Mouse (Mus musculus): ENCODE data around the gene Inafm1. TPM values are rescaled to one million over a fixed set of nuclear protein-coding genes. Genes with fewer than 3 reads are reported as not detected.
A peak's percentile ranks its signal among the peaks of the same experiment; 100 is the strongest.

Inafm1 gene
- polyA plus RNA-seq, 1 experiment: 33.7 TPM

- Histone ChIP-seq H3K4me3 (ENCODE audit: extremely low read depth, insufficient read depth, insufficient read length) (no peak overlapping the region), H3K27me3 (ENCODE audit: control insufficient read depth, insufficient read depth, low read length) (no peaks in the 10 kb centered on the region), H3K4me1 (ENCODE audit: control insufficient read depth, insufficient read depth, insufficient read length) (peaks cover 14% of the 10 kb centered on the region), H3K27ac (ENCODE audit: insufficient read depth, low read length) (no peak overlapping the region), H3K36me3 (ENCODE audit: control insufficient read depth, insufficient read depth, low read length) (no peaks in the 10 kb centered on the region)
- 85% methylated on average over 5 of the region's 5 CpGs for WGBS
- TF ChIP-seq POLR2A (IDR thresholded peaks at IDR 0.05; ENCODE audit: low read depth, low read length) (no peak), CTCF (IDR thresholded peaks at IDR 0.05; ENCODE audit: extremely low read depth, insufficient read depth, insufficient read length, insufficient replicate concordance) (no peak)
- no peak for DNase-seq (ENCODE audit: low read depth in 1 of 2, low spot score in 2 of 2)
These were observed 25.5 kb upstream of the Inafm1 start for GRCm38 (mm10) chr7:16298927-16299326.

DNA sequence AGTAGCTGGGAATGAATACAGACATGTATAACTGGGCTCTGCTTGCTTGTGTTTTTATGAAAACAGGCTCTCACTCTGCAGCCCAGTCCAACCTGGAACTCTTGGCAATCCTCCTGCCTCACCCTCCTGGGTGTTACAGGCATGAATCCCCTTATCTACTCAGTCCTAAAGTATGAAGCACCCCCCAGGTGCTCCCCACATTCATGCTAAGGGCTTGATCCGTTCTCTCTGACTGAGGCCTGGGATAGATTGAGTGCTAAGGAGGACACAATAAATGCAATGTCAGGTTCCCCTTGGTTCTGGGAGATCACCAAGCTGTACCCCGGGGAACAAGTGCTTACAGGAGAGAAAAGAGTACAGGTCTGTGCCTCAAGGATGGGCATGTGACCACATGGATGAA lies 24.2 kb upstream of the Inafm1 start:
- H3K27ac ChIP-seq (ENCODE audit: insufficient read depth, low read length): no peak overlapping the region
- H3K36me3 ChIP-seq (ENCODE audit: control insufficient read depth, insufficient read depth, low read length): no peaks in the 10 kb centered on the region
- no peak overlapping the region for H3K4me3 ChIP-seq (ENCODE audit: extremely low read depth, insufficient read depth, insufficient read length)
- DNase-seq (ENCODE audit: low read depth in 1 of 2, low spot score in 2 of 2): no peak
- 79% methylated on average over 2 of the region's 2 CpGs for WGBS
- H3K4me1 ChIP-seq (ENCODE audit: control insufficient read depth, insufficient read depth, insufficient read length): peaks cover 14% of the 10 kb centered on the region
- no peak for TF ChIP-seq POLR2A (IDR thresholded peaks at IDR 0.05; ENCODE audit: low read depth, low read length)
- no peak for TF ChIP-seq CTCF (IDR thresholded peaks at IDR 0.05; ENCODE audit: extremely low read depth, insufficient read depth, insufficient read length, insufficient replicate concordance)
- H3K27me3 ChIP-seq (ENCODE audit: control insufficient read depth, insufficient read depth, low read length): no peaks in the 10 kb centered on the region

- peak; percentile 87 to 88 for DNase-seq (ENCODE audit: low read depth in 1 of 2, low spot score in 2 of 2)
- no peak for TF ChIP-seq POLR2A (IDR thresholded peaks at IDR 0.05; ENCODE audit: low read depth, low read length)
- TF ChIP-seq CTCF (IDR thresholded peaks at IDR 0.05; ENCODE audit: extremely low read depth, insufficient read depth, insufficient read length, insufficient replicate concordance): peak; percentile 33; the same call in 1 of the 2 replicates
- Histone ChIP-seq H3K27ac (ENCODE audit: insufficient read depth, low read length) (peak overlapping the region; percentile 56), H3K4me3 (ENCODE audit: extremely low read depth, insufficient read depth, insufficient read length) (peak overlapping the region; percentile 54; the same call in 1 of the 2 replicates), H3K4me1 (ENCODE audit: control insufficient read depth, insufficient read depth, insufficient read length) (peaks cover 14% of the 10 kb centered on the region), H3K27me3 (ENCODE audit: control insufficient read depth, insufficient read depth, low read length) (no peaks in the 10 kb centered on the region), H3K36me3 (ENCODE audit: control insufficient read depth, insufficient read depth, low read length) (no peaks in the 10 kb centered on the region)
- 4% methylated on average over 22 of the region's 22 CpGs for WGBS
These were observed 23.5 kb upstream of the Inafm1 start for GRCm38 (mm10) chr7:16296766-16297390.

DNA sequence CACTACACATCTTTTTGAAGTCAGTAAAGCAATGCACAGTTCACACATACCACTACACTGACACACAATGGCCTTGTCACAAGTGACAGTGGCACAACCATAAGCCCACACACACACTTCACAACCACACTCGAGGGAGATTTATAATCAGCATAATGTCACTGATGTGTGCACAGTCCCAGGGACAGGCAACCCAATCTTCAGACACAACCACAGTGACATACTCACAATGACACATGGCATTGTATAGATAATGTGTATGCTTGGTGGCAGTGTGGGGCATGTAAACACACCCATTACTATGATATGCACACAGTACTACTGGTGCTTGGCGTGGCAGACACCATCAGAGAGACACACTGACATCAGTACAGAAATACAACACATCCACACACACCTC lies 22.7 kb upstream of the Inafm1 start:
- TF ChIP-seq POLR2A (IDR thresholded peaks at IDR 0.05; ENCODE audit: low read depth, low read length) (no peak), CTCF (IDR thresholded peaks at IDR 0.05; ENCODE audit: extremely low read depth, insufficient read depth, insufficient read length, insufficient replicate concordance) (no peak)
- DNase-seq (ENCODE audit: low read depth in 1 of 2, low spot score in 2 of 2): no peak
- Histone ChIP-seq H3K4me3 (ENCODE audit: extremely low read depth, insufficient read depth, insufficient read length) (no peak overlapping the region), H3K4me1 (ENCODE audit: control insufficient read depth, insufficient read depth, insufficient read length) (peaks cover 14% of the 10 kb centered on the region), H3K36me3 (ENCODE audit: control insufficient read depth, insufficient read depth, low read length) (no peaks in the 10 kb centered on the region), H3K27me3 (ENCODE audit: control insufficient read depth, insufficient read depth, low read length) (no peaks in the 10 kb centered on the region), H3K27ac (ENCODE audit: insufficient read depth, low read length) (peak overlapping the region; percentile 46)
- WGBS: 39% methylated on average over 2 of the region's 2 CpGs

GRCm38 (mm10) chr7:16295321-16295900 lies 22.0 kb upstream of the Inafm1 start:
- H3K4me1 ChIP-seq (ENCODE audit: control insufficient read depth, insufficient read depth, insufficient read length): peaks cover 14% of the 10 kb centered on the region
- TF ChIP-seq CTCF (IDR thresholded peaks at IDR 0.05; ENCODE audit: extremely low read depth, insufficient read depth, insufficient read length, insufficient replicate concordance) (no peak), POLR2A (IDR thresholded peaks at IDR 0.05; ENCODE audit: low read depth, low read length) (peak; percentile 45)
- 1% methylated on average over 41 of the region's 41 CpGs for WGBS

GRCm38 (mm10) chr7:16294837-16295236 lies 21.4 kb upstream of the Inafm1 start:
- H3K36me3 ChIP-seq (ENCODE audit: control insufficient read depth, insufficient read depth, low read length): no peaks in the 10 kb centered on the region
- DNase-seq (ENCODE audit: low read depth in 1 of 2, low spot score in 2 of 2): peak; percentile 83 to 91
- TF ChIP-seq CTCF (IDR thresholded peaks at IDR 0.05; ENCODE audit: extremely low read depth, insufficient read depth, insufficient read length, insufficient replicate concordance): peak; percentile 98
- no peak for TF ChIP-seq POLR2A (IDR thresholded peaks at IDR 0.05; ENCODE audit: low read depth, low read length)
- H3K4me3 ChIP-seq (ENCODE audit: extremely low read depth, insufficient read depth, insufficient read length): peak overlapping the region; percentile 61
- peak overlapping the region; percentile 86 for H3K27ac ChIP-seq (ENCODE audit: insufficient read depth, low read length)
- WGBS: under 1% methylated on average over 23 of the region's 23 CpGs
- peaks cover 13% of the 10 kb centered on the region for H3K4me1 ChIP-seq (ENCODE audit: control insufficient read depth, insufficient read depth, insufficient read length)
- H3K27me3 ChIP-seq (ENCODE audit: control insufficient read depth, insufficient read depth, low read length): no peaks in the 10 kb centered on the region

More at GRCm38 (mm10) chr7:16295321-16295900, 22.0 kb upstream of the Inafm1 start:
- DNase-seq (ENCODE audit: low read depth in 1 of 2, low spot score in 2 of 2): peak in 1 of 2 experiments; percentile 80
- peak overlapping the region; percentile 61 for H3K4me3 ChIP-seq (ENCODE audit: extremely low read depth, insufficient read depth, insufficient read length)
- H3K36me3 ChIP-seq (ENCODE audit: control insufficient read depth, insufficient read depth, low read length): no peaks in the 10 kb centered on the region
- no peaks in the 10 kb centered on the region for H3K27me3 ChIP-seq (ENCODE audit: control insufficient read depth, insufficient read depth, low read length)
- peak overlapping the region; percentile 86 for H3K27ac ChIP-seq (ENCODE audit: insufficient read depth, low read length)

DNA sequence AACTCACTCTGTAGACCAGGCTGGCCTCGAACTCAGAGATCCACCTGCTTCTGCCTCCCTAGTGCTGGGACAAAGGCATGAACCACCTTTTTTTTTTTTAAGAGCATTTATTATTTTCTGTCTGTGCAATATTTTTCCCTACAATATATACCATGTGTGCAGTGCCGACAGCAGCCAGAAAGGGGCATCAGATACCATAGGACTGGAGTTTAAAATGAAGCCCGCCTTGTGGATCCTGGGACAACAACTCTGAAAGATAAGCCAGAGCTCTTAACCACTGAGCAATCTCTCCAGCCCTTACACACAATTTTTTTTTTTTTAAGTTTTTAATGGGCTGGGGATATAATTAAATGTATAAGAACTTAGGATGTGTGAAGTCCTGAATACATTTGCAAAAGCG lies 20.9 kb upstream of the Inafm1 start:
- Histone ChIP-seq H3K4me1 (ENCODE audit: control insufficient read depth, insufficient read depth, insufficient read length) (peaks cover 8% of the 10 kb centered on the region; the same call in 1 of the 2 replicates), H3K27ac (ENCODE audit: insufficient read depth, low read length) (peak overlapping the region; percentile 34; the same call in 1 of the 2 replicates), H3K36me3 (ENCODE audit: control insufficient read depth, insufficient read depth, low read length) (no peaks in the 10 kb centered on the region), H3K4me3 (ENCODE audit: extremely low read depth, insufficient read depth, insufficient read length) (no peak overlapping the region), H3K27me3 (ENCODE audit: control insufficient read depth, insufficient read depth, low read length) (no peaks in the 10 kb centered on the region)
- WGBS: 14% methylated on average over 4 of the region's 4 CpGs
- TF ChIP-seq POLR2A (IDR thresholded peaks at IDR 0.05; ENCODE audit: low read depth, low read length) (no peak), CTCF (IDR thresholded peaks at IDR 0.05; ENCODE audit: extremely low read depth, insufficient read depth, insufficient read length, insufficient replicate concordance) (peak; percentile 26; the same call in 1 of the 2 replicates)
- no peak for DNase-seq (ENCODE audit: low read depth in 1 of 2, low spot score in 2 of 2)
